Mouse (Mus musculus) heart, postnatal 0 days (tissue): ENCODE measurements at regions not wholly inside any gene's neighbourhood (a gene's known extent, or its start where the extent isn't known, plus 50 kb on each side); places are given as distances from the start of the nearest gene placed in this dataset.

Experiments
- CTCF ChIP-seq: IDR thresholded peaks from 2 replicates; pipeline ENCODE4 v1.5.1; 2016; ENCODE audit warnings: antibody characterized with exemption, control low read depth, low read depth
- EP300 ChIP-seq: IDR thresholded peaks from 2 replicates; pipeline ENCODE4 v1.6.1; 2016; ENCODE audit warnings: antibody characterized with exemption, low read depth

DNA sequence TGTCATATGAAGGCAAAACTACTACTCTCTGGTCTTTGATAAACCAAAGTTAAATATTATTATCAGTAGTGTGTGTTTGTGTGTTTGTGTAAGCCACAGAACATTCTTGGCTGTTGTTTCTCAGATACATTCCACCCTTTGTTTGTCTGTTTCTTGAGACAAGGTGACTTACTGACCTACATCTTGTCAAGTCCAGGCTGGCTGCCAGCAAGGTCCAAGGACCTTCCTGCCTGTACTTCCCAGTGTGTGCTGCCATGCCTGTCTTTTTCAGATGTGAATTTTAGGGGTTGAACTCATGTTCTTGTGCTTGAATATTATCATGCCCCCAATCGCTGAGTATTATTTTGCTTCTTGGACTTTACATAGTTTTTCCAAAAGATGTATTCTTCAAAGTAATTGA, 235.5 kb upstream of the Fermt1 start:
- TF ChIP-seq CTCF (no peak), EP300 (no peak)
